Mouse (Mus musculus): Measurements from ENCODE around the gene B4galt7. TPM values are rescaled to one million over a fixed set of nuclear protein-coding genes. Genes with fewer than 3 reads are reported as not detected.
"Not testable (repeated sequence)": the region's sequence is repeated elsewhere in the genome, so short reads cannot be mapped to it uniquely, and the experiment has no call there.

Gene B4galt7
- 20.3 and 25.3 TPM in 2 replicates for polyA plus RNA-seq (2012; rRNA removed)

GRCm38 (mm10) chr13:55599566-55600540 lies at the start of gene B4galt7:
B4galt7 (plus strand) TSS chr13:55599896.
- DNase-seq (ENCODE audit: low read depth), result no peak

GRCm38 (mm10) chr13:55555921-55556320 lies 43.8 kb upstream of the B4galt7 start:
- DNase-seq (ENCODE audit: low read depth), result no peak

GRCm38 (mm10) chr13:55557499-55557898 lies 42.2 kb upstream of the B4galt7 start:
- no peak for DNase-seq (ENCODE audit: low read depth)

GRCm38 (mm10) chr13:55563266-55563879 lies 36.3 kb upstream of the B4galt7 start:
- no peak for DNase-seq (ENCODE audit: low read depth)

GRCm38 (mm10) chr13:55567001-55567400 lies 32.7 kb upstream of the B4galt7 start:
- DNase-seq (ENCODE audit: low read depth), result no peak

GRCm38 (mm10) chr13:55567949-55568348 lies 31.7 kb upstream of the B4galt7 start:
- no peak for DNase-seq (ENCODE audit: low read depth)

- DNase-seq (ENCODE audit: low read depth), result not testable (repeated sequence)
Observed at GRCm38 (mm10) chr13:55568524-55568923, 31.2 kb upstream of the B4galt7 start.

- DNase-seq (ENCODE audit: low read depth), result no peak
Observed at GRCm38 (mm10) chr13:55569726-55570285, 29.9 kb upstream of the B4galt7 start.

- DNase-seq (ENCODE audit: low read depth), result no peak
Observed at GRCm38 (mm10) chr13:55570286-55570973, 29.3 kb upstream of the B4galt7 start.

GRCm38 (mm10) chr13:55571027-55571751 lies 28.5 kb upstream of the B4galt7 start, which contains the start of gene Fam193b:
Fam193b (minus strand) TSS chr13:55571120.
- no peak for DNase-seq (ENCODE audit: low read depth)

- DNase-seq (ENCODE audit: low read depth), result no peak
Observed at GRCm38 (mm10) chr13:55571977-55572376, 27.7 kb upstream of the B4galt7 start.

- no peak for DNase-seq (ENCODE audit: low read depth)
Observed at GRCm38 (mm10) chr13:55573432-55573831, 26.3 kb upstream of the B4galt7 start, which contains the start of gene Tmed9. Tmed9 (plus strand) TSS chr13:55573732.

- no peak for DNase-seq (ENCODE audit: low read depth)
Observed at GRCm38 (mm10) chr13:55574321-55574720, 25.4 kb upstream of the B4galt7 start.

- DNase-seq (ENCODE audit: low read depth), result no peak
Observed at GRCm38 (mm10) chr13:55575932-55576331, 23.8 kb upstream of the B4galt7 start.

GRCm38 (mm10) chr13:55576872-55577271 lies 22.8 kb upstream of the B4galt7 start:
- DNase-seq (ENCODE audit: low read depth), result not testable (repeated sequence)

GRCm38 (mm10) chr13:55578086-55578485 lies 21.6 kb upstream of the B4galt7 start:
- DNase-seq (ENCODE audit: low read depth), result no peak

- DNase-seq (ENCODE audit: low read depth), result no peak
Observed at GRCm38 (mm10) chr13:55591961-55592490, 7.7 kb upstream of the B4galt7 start.

- DNase-seq (ENCODE audit: low read depth), result no peak
Observed at GRCm38 (mm10) chr13:55592512-55593253, 7.0 kb upstream of the B4galt7 start.

GRCm38 (mm10) chr13:55593254-55593747 lies 6.4 kb upstream of the B4galt7 start:
- no peak for DNase-seq (ENCODE audit: low read depth)

GRCm38 (mm10) chr13:55595375-55595774 lies 4.3 kb upstream of the B4galt7 start:
- DNase-seq (ENCODE audit: low read depth), result no peak

Data from gonadal fat pad, adult 2 months (tissue).